Mouse (Mus musculus): ENCODE data around the gene Fasn.

Gene Fasn

DNA sequence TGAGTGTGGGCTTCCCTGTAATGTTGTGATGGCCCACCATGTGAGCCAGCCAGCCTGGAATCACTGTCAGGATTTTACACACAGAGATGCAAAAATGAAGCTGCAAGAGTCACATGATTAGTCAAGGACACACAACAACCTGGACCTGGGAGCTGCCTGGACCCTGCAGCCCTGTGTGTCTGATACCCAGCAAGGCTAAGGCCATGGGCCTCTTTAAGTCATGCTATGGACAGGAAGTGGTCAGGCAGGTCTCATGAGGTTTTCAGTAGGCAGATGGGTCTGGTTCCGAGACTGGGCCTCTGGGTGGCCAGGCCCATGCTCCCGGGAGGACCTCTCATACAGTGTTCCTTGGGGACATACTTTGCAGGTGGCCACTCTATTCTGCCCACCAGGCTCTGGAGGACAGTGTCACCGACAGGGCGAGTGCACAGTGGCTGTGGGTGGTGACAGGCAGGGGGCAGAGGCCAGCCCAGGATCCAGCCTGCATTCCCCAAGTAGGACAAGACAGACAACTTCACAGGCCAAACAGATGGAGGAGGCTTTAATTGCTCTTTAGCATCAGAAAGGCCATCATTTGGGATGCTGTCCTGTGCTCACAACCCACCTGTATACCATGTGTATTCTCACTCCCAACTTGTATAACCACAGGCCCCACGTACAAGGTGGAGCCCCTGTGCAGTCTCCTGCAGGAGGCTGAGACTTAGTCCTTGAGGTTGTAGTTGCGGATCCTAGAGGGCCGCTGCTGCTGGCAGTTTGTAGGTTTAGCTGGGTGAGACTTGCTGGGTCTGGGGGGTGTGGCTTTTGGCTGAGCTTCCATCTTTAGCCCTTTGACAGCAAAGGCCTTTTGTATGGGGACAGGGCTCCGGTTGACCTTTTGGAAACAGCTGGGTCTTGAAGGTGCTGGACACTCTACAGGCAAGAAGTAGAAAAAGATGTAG is 1.9 kb upstream of the Fasn start:
- no peak for DNase-seq

DNA sequence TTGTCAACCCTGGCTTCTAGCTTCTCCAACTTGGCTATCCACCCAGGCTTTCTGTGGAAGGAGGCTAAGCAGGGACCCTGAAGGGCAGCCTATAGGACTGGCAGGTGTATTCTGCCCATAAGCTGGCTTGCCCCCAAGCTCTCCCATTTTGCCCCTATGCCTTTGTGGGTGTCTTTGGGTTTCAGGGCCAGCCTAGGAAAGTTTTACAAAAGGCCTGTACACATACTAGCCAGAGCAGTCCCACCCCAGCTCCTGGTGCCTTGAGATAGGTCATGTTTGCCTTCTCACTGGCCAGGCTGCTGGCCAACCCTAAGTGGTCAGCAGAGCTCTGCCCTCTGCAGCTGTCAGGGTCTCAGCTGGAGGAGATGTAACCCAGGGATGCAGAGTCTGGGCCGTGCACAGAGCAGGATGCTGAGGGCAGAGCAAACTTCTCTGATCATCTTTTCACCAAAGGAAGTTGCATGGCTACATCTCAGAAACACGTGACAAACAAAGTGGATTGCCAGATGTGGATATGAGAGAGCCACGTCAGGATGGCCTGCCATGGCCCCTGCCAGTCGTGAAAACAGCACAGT is 1.0 kb upstream of the Fasn start:
- no peak for DNase-seq

DNA sequence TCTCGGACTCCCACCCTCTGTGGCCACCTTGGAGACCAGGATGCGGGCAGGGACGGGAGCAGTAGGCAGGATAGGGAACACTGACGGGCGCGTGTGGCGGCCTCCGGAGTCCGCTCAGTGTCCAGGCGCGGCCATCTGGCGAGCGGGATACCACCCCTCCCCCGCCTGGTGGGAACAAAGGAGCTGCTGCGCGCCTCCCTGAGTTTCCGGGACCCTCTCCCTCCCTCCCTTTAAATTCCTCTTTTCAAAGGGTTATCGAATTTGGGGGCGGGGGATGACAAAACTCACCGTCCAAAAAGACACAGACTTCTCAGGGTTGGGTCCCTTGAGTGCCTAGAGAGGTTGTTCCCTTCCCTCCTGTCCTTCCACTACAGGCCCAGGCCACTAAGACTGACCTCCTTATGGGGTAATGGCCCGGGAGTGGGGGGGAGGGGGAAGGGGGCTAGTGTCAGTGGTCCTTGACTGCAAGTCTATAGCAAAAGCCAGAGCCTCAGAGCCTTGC is 491 bp upstream of the Fasn start:
- DNase-seq, result no peak

DNA sequence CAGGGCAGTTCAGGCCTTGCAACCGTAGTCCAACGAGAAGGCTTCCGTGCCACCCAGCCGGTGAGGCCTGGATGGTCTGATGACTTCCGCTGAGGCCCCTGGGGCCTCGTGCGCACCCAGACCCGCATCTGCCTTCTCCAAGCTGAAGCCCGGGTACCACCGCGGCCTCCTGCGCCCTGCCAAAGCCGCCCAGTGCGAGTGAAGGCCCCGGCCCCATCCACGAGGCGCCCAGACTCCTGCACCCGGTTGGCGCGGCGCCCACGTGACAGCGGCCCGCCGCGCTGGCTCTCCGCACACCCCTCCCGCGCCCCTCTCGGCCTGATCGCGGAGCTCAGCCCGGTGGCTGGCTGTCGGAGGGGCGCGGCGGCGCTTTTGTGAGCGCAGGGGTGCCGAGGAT is 798 bp downstream of the Fasn start:
- DNase-seq, result peak; percentile 39 to 74

DNA sequence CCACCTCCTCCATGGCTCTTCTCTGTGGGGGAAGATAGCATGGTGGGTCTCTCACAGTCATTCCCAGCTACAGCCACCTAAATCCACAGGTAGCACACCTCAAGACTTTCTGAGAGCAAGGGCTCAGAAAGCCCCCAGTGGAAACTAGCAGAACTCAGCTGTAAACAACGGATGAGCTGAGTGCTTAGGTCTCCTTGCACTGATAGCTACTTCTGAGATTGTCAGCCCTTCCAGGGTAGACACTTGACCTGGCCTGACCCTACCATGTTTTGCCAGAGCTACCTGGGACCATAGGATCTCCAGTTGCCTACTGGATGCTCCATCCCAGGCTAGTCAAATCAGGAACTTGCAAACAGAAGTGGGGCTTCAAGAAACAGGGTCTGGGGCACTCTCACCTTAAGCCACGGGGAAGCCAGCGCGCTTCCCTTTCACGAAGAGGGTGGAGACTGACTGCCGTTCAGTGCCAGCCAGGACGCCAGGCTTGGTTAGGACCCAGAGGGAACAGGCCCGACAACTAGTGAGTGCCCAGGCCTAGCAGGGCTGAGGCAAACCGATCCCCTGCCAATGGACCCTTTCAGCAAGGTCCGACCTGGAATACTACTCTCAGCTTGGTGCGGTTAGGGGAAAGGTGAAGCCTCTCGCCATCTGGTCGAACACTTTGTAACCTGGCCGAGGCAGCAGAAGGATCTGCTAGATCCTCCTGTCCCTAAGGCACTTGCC is 1.4 kb downstream of the Fasn start:
- DNase-seq, result peak; percentile 13 to 48

DNA sequence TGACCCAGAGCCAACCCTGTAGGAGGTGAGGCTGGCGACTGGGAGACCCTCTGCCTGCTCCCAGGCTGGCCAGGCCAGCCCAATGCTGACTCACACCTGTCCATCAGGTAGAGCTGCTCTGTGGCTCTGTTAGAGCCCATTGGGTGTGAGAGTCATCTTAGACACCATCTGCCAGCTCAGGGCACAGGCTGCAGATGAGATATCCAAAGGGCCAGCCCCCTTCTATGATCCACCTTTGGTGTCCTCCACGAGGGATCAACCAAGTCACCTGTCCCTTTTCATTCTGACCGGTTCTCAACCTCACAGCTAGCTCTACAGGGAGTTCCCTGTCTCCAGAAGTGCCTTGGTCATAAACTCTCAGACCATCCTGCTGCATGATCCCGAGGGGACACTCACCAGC is 2.0 kb downstream of the Fasn start:
- no peak for DNase-seq

DNA sequence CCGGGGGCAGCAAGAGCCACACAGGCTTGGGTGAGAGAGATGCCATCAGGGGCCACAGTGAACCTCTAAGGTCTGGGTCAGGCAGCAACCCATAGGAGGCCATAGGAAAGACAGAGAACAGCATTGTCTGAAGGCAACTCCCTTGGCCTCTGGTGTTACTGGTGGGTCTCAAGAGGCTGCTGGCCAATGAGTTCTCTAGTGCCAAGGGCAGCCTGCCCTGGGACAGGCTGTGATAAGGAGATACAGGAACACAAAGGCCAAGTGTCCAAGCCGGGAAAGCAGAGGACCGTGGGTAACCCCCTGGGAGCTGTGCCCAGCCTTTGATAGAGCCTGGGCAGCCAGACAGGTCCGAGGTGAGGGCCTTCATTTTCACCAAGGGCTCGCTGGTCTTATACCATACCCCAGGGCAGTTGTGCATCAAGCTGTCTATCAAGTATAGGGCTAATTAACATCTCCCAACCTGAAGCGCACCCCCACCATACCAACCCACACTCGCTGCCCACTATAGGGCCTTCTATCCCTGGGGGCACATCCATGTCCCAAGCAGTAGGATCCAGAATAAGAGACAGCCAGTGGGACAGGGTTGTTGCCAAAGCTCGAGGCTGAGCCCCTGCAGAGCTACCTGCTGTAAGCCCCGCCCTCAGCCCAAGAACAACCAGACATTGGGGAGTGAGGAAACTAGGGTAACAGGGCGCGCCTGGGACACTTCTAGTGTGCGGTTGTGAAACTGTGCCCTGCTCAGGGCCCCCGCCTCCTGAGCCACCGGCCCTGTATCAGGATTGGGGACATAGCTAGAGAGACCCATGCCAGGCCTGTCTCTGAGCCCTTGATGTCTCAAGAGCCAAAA is 3.0 kb downstream of the Fasn start:
- no peak for DNase-seq

DNA sequence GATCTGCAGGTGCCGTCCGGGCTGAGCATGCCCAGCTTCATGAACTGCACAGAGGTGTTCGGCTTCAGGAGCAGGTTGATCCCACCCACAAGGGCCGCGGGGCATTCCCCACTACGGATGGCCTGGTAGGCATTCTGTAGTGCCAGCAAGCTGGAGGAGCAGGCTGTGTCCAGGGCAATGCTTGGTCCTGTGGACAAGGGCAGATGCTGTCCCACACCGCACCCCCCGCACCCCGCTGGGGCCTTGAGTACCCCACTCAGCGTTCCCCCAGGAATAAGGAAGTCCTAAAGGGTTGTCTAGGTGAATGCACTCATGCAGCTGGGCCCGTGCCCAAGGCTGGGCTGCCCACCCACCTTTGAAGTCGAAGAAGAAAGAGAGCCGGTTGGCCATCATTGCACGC is 3.8 kb downstream of the Fasn start:
- DNase-seq, result no peak

DNA sequence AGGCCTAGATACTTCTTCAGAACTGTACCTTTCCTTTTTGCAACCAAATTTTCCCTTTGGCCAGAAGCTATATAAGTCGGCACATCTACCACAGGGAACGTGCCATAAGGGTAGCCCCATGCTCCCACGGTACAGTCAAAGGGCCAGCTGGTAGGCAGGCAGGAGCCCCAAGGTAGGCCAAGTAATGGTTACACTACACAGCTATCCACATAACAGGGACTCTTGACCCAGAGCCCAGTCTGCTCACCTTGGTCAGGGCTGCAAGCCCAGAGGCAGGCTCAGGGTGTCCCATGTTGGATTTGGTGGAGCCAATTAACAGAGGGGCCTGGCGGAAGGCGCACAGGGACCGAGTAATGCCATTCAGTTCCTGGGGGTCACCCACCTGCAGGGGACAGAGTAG is 4.8 kb downstream of the Fasn start:
- no peak for DNase-seq

DNA sequence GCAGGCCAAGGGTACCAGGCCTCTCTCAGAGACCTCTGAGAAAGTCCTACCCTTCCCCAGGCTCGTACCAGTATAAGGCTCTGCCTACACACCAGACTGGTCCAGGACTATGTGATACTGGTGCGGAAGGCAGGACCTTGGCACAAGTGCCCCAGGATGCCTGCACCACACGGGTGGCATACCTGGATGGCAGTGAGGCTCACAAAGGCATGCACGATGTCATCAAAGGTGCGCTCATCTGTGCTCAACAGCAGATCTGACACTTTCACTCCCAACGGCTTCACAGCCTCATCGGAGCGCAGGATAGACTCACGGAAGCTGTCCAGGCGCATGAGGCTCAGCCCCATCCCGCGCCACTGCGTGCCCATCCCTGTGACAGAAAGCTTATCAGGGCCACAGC is 6.1 kb downstream of the Fasn start:
- no peak for DNase-seq

DNA sequence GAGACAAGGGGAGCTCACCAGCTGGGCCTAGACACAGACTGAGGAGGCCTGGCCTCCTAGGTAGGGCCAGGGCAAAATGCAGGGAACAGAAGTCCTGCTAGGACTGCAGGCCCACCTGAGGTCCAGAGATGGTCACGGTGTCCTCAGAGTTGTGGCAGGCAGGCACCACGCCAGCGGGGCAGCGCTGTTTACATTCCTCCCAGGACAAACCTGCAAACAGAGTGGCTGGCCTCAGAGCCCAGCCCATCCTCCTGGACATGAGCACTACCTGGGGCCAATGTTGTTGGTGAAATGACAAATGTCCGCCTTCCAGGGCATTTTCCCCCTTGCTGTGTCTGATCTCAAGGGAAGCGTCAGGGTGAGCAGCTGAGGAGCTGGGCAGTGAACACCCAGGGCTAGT is 7.0 kb downstream of the Fasn start:
- DNase-seq, result no peak

DNA sequence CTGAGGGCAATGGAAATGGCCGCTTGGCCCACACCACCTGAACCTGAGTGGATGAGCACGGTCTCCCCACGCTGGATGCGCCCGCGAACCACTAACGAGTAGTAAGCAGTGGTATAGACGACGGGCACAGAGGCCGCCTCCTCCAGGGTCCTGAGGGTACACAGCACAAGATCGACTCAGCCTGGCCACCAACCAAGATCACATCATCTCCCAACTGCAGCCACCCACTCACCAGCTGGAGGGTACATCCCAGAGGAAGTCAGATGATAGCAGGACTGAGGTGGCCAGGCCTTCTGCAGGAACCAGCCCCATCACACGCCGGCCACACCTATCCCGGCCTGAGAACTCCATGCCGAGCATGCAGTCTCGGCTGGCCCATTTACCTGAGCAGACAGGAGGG is 12.3 kb downstream of the Fasn start:
- DNase-seq, result no peak

DNA sequence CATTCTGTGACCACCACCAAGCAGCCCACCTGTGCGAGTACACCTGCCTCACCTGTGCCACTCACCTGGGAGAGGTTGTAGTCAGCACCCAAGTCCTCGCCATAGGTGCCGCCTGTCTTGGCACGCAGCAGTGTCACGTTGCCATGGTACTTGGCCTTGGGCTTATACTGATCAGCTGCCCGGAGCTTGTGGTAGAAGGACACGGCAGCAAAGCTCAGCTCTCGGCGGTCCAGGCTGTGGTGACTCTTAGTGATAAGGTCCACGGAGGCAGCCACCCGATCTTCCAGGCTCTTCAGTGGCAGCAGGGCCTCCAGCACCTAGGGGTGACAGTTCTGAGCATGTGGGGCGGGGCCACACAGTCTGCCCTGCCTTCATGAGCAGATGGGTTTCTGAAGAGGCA is 16.3 kb downstream of the Fasn start:
- DNase-seq, result no peak

DNA sequence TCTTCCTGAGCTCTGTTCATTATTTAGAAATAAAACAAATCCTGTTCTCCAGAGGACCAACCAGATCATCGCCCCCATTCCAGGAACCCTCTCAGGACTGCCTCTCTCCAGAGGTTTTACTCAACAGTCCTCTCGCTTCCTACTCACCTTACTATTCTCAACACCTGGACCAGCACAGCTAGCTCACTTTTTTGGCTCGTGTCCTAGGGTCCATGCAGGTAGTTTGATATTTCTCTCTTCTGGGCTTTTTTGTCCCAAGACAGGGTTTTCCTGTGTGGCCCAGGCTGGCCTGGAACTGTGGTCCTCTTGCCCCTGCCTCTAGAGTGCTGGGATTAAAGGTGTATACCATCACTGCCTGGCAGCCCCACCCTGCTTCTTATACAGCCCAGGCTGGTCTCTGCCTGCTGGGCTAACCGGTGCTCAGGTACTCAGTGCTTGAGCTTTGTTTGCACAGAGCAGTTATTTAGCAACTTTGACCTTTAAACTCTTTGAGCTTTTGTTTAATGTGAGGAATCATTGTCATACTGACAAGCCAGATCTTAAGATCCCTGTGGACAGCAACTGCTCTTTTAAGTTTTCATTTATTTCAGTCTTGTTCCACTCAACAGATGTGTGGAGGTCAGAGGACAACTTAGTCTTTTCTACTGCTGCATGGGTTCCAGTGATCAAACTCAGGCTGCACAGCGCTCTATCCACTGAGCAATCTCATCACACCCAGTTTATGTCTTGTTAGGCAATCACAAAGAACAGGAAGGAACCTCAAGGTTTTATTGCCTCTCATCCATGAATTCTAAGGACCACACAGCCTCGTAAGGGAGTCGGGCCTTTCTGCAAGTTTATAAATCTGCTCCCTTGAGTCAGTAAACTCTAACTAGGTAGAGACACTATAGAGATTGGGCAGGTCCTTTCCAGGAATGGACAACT is 18.7 kb downstream of the Fasn start:
- DNase-seq, result no peak

DNA sequence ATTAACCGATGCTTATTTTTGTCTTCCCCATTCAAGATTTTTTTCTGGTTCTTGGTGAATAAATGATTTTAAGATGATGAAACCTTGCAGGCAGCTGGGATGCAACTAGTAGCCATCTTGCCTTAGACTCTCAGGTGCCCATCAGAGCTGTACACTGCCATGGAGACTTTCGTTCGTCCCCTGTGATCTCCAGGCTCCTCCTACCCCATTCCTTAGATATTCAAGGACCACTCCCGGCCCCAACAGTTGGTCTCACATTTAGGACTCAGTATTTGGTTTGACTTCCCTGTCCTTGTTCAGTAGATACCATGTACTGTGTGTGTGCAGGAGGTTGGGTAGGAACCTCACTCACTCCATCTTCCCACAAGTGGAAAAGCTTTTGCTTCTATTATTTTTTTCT is 19.6 kb downstream of the Fasn start:
- DNase-seq, result no peak

DNA sequence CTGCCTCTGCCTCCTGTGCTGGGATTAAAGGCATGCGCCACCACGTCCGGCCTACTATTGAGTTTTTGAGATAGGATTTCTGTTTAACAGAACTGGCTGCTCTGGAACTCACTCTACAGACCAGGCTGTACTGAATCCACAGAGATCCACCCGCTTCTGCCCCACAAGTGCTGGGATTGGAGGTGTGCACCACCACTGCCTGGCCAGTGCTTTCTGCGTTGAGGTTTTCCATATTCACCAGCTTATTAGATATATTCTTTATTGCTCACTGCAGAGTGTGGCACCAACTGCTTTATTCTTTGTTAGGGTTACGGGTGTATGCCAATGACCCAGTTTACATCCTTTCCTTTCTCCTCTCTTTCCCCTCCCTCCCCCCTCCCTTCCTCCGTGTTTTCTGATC is 20.1 kb downstream of the Fasn start:
- no peak for DNase-seq

DNA sequence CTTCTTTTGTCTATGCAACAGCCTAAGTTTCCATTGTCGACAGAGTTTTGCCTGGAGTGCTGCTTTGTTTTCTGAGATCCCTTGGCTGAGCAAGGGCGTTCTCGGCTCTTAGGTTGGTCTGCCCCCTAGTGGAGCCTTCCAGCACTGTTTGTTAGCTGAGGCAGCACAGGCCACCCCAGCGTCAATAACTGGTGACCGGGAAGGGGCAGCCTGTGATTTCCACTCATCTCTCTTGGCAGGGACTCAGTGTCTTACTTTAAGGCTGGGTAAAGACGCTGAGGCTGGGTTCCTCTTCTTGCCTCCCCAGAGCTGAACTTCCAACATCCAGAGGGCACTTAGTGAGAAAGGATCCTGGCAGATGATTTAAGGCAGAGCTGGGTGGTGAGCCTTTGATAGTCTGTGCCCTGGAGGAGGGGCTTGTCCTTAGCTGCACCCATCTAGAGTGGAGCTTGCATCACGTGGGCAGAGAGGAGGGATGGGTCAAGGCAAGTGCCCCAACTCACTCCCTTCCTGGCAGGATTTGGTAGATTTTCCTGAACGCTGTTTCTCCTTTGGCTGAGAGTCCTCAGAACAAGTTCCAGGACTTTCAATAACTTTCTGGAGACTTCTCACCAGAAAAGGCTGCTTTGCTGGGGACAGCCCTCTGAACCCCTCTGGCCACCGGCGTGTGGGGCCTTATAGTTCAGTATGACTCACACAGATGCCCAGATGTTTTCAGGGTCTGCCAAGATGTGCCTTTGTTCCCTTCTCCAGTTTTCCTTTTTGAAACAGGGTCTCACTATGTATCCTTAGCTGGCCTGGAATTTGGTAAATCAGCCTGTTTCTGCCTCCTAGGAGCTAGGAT is 24.1 kb downstream of the Fasn start:
- DNase-seq, result peak; percentile 92 to 96

DNA sequence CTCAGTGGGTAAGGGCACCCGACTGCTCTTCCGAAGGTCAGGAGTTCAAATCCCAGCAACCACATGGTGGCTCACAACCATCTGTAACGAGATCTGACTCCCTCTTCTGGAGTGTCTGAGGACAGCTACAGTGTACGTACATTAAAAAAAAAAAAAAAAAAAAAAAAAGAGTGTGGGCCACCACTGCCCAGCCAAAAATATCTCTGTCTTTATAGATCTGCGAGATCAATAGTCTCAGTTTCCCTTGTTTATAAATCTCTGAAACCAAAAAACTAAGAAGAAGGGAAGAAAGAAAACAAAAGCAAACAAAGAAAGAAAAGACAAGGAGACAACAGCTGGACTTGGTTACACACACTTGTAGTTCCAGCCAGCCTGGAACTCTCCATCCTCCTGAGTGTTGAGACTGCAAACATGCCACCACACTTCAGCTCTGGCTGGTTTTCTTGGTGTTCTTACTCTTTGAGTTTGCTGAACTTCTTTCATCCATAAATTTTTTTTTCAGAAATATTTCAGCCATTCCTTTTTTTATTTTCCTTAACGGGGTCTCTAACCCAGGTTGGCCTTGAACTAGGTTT is 24.9 kb downstream of the Fasn start:
- no peak for DNase-seq

DNA sequence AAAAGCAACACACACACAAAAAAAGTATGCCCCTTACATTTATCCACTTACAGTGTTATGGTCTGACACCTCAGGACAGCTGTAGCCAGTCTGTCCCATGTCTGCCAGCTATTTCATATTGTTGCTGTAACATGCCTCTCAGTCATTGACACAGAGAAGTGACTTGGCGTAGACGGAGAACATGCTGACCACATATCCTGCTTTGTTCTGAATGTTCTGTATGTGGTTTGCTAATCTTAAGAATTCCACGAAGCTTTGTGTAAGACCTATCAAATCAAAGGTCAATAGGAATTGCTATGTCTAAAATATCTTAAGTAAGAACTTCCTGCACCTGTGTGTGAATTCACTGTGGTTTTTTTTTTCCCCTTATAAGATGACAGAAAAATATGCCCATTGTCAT is 26.1 kb downstream of the Fasn start:
- no peak for DNase-seq

DNA sequence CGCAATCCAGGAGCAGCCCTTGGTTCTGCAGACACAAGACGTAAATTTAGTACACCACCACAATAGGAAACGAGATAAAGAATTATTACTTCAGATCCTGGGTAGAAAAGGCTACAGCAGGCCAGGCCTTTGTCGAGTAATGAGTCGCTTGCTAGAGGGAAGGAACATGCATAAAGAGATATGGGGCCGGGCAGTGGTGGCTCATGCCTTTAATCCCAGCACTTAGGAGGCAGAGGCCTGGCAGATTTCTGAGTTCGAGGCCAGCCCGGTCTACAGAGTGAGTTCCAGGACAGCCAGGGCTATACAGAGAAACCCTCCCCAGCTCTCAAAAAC is 27.8 kb downstream of the Fasn start:
- no peak for DNase-seq

Data from kidney, postnatal 36 days (tissue).